Mouse (Mus musculus) CH12.LX (cell line): ENCODE results near the gene Smim27. TPM values are rescaled to one million over a fixed set of nuclear protein-coding genes. Genes with fewer than 3 reads are reported as not detected.

ENCODE experiments used
- DNase-seq: peaks from one replicate; pipeline ENCODE4 v3.0.0-alpha.2; 2013; ENCODE audit errors: extremely low read depth
- H3K27ac ChIP-seq: 2 replicates; pipeline ENCODE4 v1.5.1; 2012; ENCODE audit warnings: low read depth, mild to moderate bottlenecking, control low read depth, moderate library complexity; ENCODE audit not compliant: insufficient read depth
- H3K27me3 ChIP-seq: replicated peaks from 2 replicates; pipeline ENCODE3; 2012; ENCODE audit warnings: inconsistent platforms
- H3K36me3 ChIP-seq, 2 experiments: replicated peaks in 1 of 2; 2 replicates each; pipeline versions ENCODE3 to v1.6.1; 2012; ENCODE audit warnings: inconsistent platforms in 1 of 2, low read length in 1 of 2, mild to moderate bottlenecking in 1 of 2, mixed read lengths in 1 of 2, moderate library complexity in 1 of 2; ENCODE audit not compliant: control insufficient read depth in 1 of 2, insufficient read depth in 1 of 2
- H3K4me1 ChIP-seq, 2 experiments: 2 replicates each; pipeline ENCODE4 v1.6.1; 2012; ENCODE audit warnings: inconsistent platforms in 1 of 2, moderate library complexity in 1 of 2; ENCODE audit not compliant: insufficient read depth in 2 of 2, control insufficient read depth in 1 of 2
- H3K4me2 ChIP-seq: 2 replicates; pipeline ENCODE4 v1.6.1; 2012; ENCODE audit warnings: low read depth, mild to moderate bottlenecking, control low read depth; ENCODE audit not compliant: poor library complexity, insufficient read depth, severe bottlenecking
- H3K4me3 ChIP-seq, 3 experiments: fragments of 150-350 bp in 1 of 3; sonication (generic) in 1 of 3; replicated peaks in 1 of 3; 2 replicates each; pipeline versions ENCODE3 to v1.5.1; 2011 to 2012; ENCODE audit warnings: low read depth in 2 of 3, low read length in 2 of 3, mild to moderate bottlenecking in 2 of 3, moderate library complexity in 2 of 3, control low read depth in 1 of 3, improper control_type of control experiment in 1 of 3, inconsistent platforms in 1 of 3, mixed read lengths in 1 of 3; ENCODE audit not compliant: poor library complexity in 1 of 3
- H3K79me2 ChIP-seq: replicated peaks from 2 replicates; pipeline ENCODE4 v1.6.1; 2012; ENCODE audit warnings: mild to moderate bottlenecking, moderate library complexity; ENCODE audit not compliant: control insufficient read depth, poor library complexity, insufficient read depth, severe bottlenecking; ENCODE audit errors: extremely low read depth
- H3K9ac ChIP-seq: 2 replicates; pipeline ENCODE4 v1.6.1; 2012; ENCODE audit warnings: low read depth, mild to moderate bottlenecking, control low read depth, moderate library complexity; ENCODE audit not compliant: insufficient read depth
- H3K9me3 ChIP-seq: replicated peaks from 2 replicates; pipeline ENCODE3; 2012; ENCODE audit warnings: low read length, inconsistent platforms, mixed read lengths
- BHLHE40 ChIP-seq: IDR thresholded peaks from 2 replicates; pipeline ENCODE4 v1.6.1; 2011; ENCODE audit warnings: mild to moderate bottlenecking, low read depth, low read length, improper control_type of control experiment
- CTCF ChIP-seq, 2 experiments: IDR thresholded peaks in 1 of 2; conservative IDR thresholded peaks in 1 of 2; 2 replicates each; pipeline ENCODE4 v1.5.1; 2011 to 2012; ENCODE audit warnings: low read depth in 2 of 2, low read length in 2 of 2, improper control_type of control experiment in 1 of 2, inconsistent platforms in 1 of 2, mild to moderate bottlenecking in 1 of 2, moderate library complexity in 1 of 2
- E2F4 ChIP-seq: IDR thresholded peaks from 2 replicates; pipeline ENCODE4 v1.6.1; 2011; ENCODE audit warnings: low read depth, low read length, improper control_type of control experiment; ENCODE audit not compliant: insufficient replicate concordance
- ELF1 ChIP-seq: IDR thresholded peaks from 2 replicates; pipeline ENCODE4 v1.6.1; 2014; ENCODE audit warnings: low read depth, mild to moderate bottlenecking, inconsistent platforms, low read length, improper control_type of control experiment
- ETS1 ChIP-seq: conservative IDR thresholded peaks from 2 replicates; pipeline ENCODE4 v1.6.1; 2012; ENCODE audit warnings: low read depth, mild to moderate bottlenecking, inconsistent platforms, low read length, improper control_type of control experiment, moderate library complexity
- GABPA ChIP-seq: IDR thresholded peaks from 2 replicates; pipeline ENCODE4 v1.6.1; 2012; ENCODE audit warnings: low read depth, low read length, improper control_type of control experiment, inconsistent platforms; ENCODE audit not compliant: insufficient replicate concordance
- HCFC1 ChIP-seq: IDR thresholded peaks from 2 replicates; pipeline ENCODE4 v1.6.1; 2012; ENCODE audit warnings: low read depth, mild to moderate bottlenecking, inconsistent platforms, low read length, improper control_type of control experiment
- IRF4 ChIP-seq: IDR thresholded peaks from 2 replicates; pipeline ENCODE4 v1.6.1; 2014; ENCODE audit warnings: low read depth, mild to moderate bottlenecking, inconsistent platforms, low read length, improper control_type of control experiment
- JUN ChIP-seq: IDR thresholded peaks from 2 replicates; pipeline ENCODE4 v1.6.1; 2011; ENCODE audit warnings: low read depth, mild to moderate bottlenecking, low read length, improper control_type of control experiment, moderate library complexity; ENCODE audit not compliant: insufficient read depth
- MAFK ChIP-seq: IDR thresholded peaks from 2 replicates; pipeline ENCODE4 v1.6.1; 2011; ENCODE audit warnings: low read length, improper control_type of control experiment; ENCODE audit not compliant: insufficient replicate concordance
- MAX ChIP-seq: IDR thresholded peaks from 2 replicates; pipeline ENCODE4 v1.6.1; 2011; ENCODE audit warnings: low read length, improper control_type of control experiment
- MAZ ChIP-seq: IDR thresholded peaks from 2 replicates; pipeline ENCODE4 v1.6.1; 2012; ENCODE audit warnings: low read depth, mild to moderate bottlenecking, inconsistent platforms, low read length, improper control_type of control experiment, moderate library complexity
- MXI1 ChIP-seq: IDR thresholded peaks from 2 replicates; pipeline ENCODE4 v1.6.1; 2011; ENCODE audit warnings: mild to moderate bottlenecking, low read depth, low read length, improper control_type of control experiment
- MYC ChIP-seq: IDR thresholded peaks from 2 replicates; pipeline ENCODE4 v1.6.1; 2011; ENCODE audit warnings: low read depth, mild to moderate bottlenecking, improper control_type of control experiment, low read length
- NELFE ChIP-seq: IDR thresholded peaks from 2 replicates; pipeline ENCODE4 v1.6.1; 2011; ENCODE audit warnings: low read depth, low read length, improper control_type of control experiment
- NRF1 ChIP-seq: IDR thresholded peaks from 2 replicates; pipeline ENCODE4 v1.6.1; 2014; ENCODE audit warnings: low read depth, mild to moderate bottlenecking, inconsistent platforms, low read length, improper control_type of control experiment, moderate library complexity
- PAX5 ChIP-seq: IDR thresholded peaks from 2 replicates; pipeline ENCODE4 v1.6.1; 2012; ENCODE audit warnings: low read length, inconsistent platforms, mixed read lengths
- POLR2A ChIP-seq: IDR thresholded peaks from 2 replicates; pipeline ENCODE4 v1.6.1; 2011; ENCODE audit warnings: low read depth, mild to moderate bottlenecking, improper control_type of control experiment, low read length
- POLR2AphosphoS2 ChIP-seq: IDR thresholded peaks from 2 replicates; pipeline ENCODE4 v1.6.1; 2011; ENCODE audit warnings: low read depth, low read length, improper control_type of control experiment
- RAD21 ChIP-seq: IDR thresholded peaks from 2 replicates; pipeline ENCODE4 v1.6.1; 2011; ENCODE audit warnings: low read depth, mild to moderate bottlenecking, low read length, improper control_type of control experiment, moderate library complexity
- SIN3A ChIP-seq: IDR thresholded peaks from 2 replicates; pipeline ENCODE4 v1.6.1; 2012; ENCODE audit warnings: low read length, improper control_type of control experiment, inconsistent platforms
- SMC3 ChIP-seq: IDR thresholded peaks from 2 replicates; pipeline ENCODE4 v1.6.1; 2011; ENCODE audit warnings: low read depth, low read length, improper control_type of control experiment
- TCF12 ChIP-seq: IDR thresholded peaks from 2 replicates; pipeline ENCODE4 v1.6.1; 2014; ENCODE audit warnings: low read depth, mild to moderate bottlenecking, inconsistent platforms, low read length, improper control_type of control experiment
- ZMIZ1 ChIP-seq: IDR thresholded peaks from 2 replicates; pipeline ENCODE4 v1.6.1; 2012; ENCODE audit warnings: low read depth, mild to moderate bottlenecking, inconsistent platforms, low read length, improper control_type of control experiment
- dilution Hi-C: fragments of 300-500 bp; cut with MboI; formaldehyde crosslinking; loops from 2 replicates; pipeline ENCODE4 v1.14.3; 2020; ENCODE audit warnings: low sequenced_read_pairs; ENCODE audit not compliant: extremely low pct_unique_long_range_greater_than_20kb, extremely low pct_ligation_motif_present
- in situ Hi-C: fragments of 300-500 bp; cut with MboI; formaldehyde crosslinking; loops from 3 replicates; pipeline ENCODE4 v1.14.3; 2019; ENCODE audit warnings: low sequenced_read_pairs, low pct_ligation_motif_present, low pct_unique_long_range_greater_than_20kb, mixed read lengths
- polyA plus RNA-seq: library from polyadenylated mRNA; unstranded; fragments of >175 nt; gene quantifications from 2 replicates; pipeline ENCODE4 v1.2.1, GENCODE M21; 2012; ENCODE audit warnings: low read depth; ENCODE audit not compliant: insufficient read length
- total RNA-seq, 2 experiments: library from RNA; depleted of rRNA; stranded (reverse); fragments of 300-350 nt in 1 of 2; fragments of >200 nt in 1 of 2; gene quantifications; 2 replicates each; pipeline ENCODE4 v1.2.3; 2012 to 2014

Gene Smim27
- total and polyA plus RNA-seq, 3 experiments, result 1.6 to 9.7 (median 6.5) TPM

GRCm38 (mm10) chr4:40285582-40285981 lies 16.2 kb downstream of the Smim27 start:
- no peak overlapping the region for H3K9ac ChIP-seq
- H3K79me2 ChIP-seq, result no peaks in the 10 kb centered on the region
- DNase-seq, result peak; percentile 77
- peaks cover 3 to 17% of the 10 kb centered on the region in 2 experiments for H3K4me1 ChIP-seq
- dilution Hi-C loops (no loop called here), in situ Hi-C loops (loop anchor here (10.0 kb wide), 2 partner anchors 141 to 389 kb away; partner anchors contain the start of gene Aco1)
- no peak overlapping the region for H3K4me2 ChIP-seq
- peaks cover 0 to 2% of the 10 kb centered on the region in 2 experiments for H3K36me3 ChIP-seq
- TF ChIP-seq MYC (no peak), SMC3 (peak; percentile 87), HCFC1 (no peak), IRF4 (peak; percentile 30; the same call in 1 of the 2 replicates), RAD21 (peak; percentile 92), NELFE (peak; percentile 23; the same call in 1 of the 2 replicates), CTCF (conservative IDR thresholded peaks at IDR 0.05 in 1 of 2, IDR thresholded peaks at IDR 0.05 in 1 of 2; ENCODE audit: low read depth in 2 of 2, low read length in 2 of 2) (peak; percentile 57 to 90), PAX5 (no peak)
- no peak overlapping the region for H3K4me3 ChIP-seq
- H3K9me3 ChIP-seq, result peaks cover 6% of the 10 kb centered on the region
- no peaks in the 10 kb centered on the region for H3K27me3 ChIP-seq
- H3K27ac ChIP-seq, result no peak overlapping the region

GRCm38 (mm10) chr4:40287415-40287814 lies 18.0 kb downstream of the Smim27 start:
- Histone ChIP-seq H3K27ac (no peak overlapping the region; the same call in 1 of the 2 replicates), H3K79me2 (no peaks in the 10 kb centered on the region), H3K27me3 (no peaks in the 10 kb centered on the region), H3K4me2 (peak overlapping the region; percentile 78; the same call in 1 of the 2 replicates), H3K9me3 (peaks cover 7% of the 10 kb centered on the region), H3K4me1 (peaks cover 3 to 17% of the 10 kb centered on the region in 2 experiments), H3K4me3 (peak overlapping the region in 2 of 3 experiments; percentile 16 to 29), H3K36me3 (no peaks in the 10 kb centered on the region), H3K9ac (peak overlapping the region; percentile 45; the same call in 1 of the 2 replicates)
- peak; percentile 34; the same call in 1 of the 2 replicates for TF ChIP-seq POLR2A
- no peak for TF ChIP-seq E2F4
- no peak for TF ChIP-seq BHLHE40
- no peak for TF ChIP-seq TCF12
- TF ChIP-seq CTCF (conservative IDR thresholded peaks at IDR 0.05 in 1 of 2, IDR thresholded peaks at IDR 0.05 in 1 of 2; ENCODE audit: low read depth in 2 of 2, low read length in 2 of 2), result peak in 1 of 2 experiments; percentile 47; a peak in 2 of 4 replicates
- peak; percentile 22; the same call in 1 of the 2 replicates for TF ChIP-seq IRF4
- peak; percentile 70 for DNase-seq
- dilution Hi-C loops (no loop called here), in situ Hi-C loops (loop anchor here (10.0 kb wide), 2 partner anchors 143 to 387 kb away; partner anchors contain the start of gene Aco1)

GRCm38 (mm10) chr4:40289046-40289445 lies 19.7 kb downstream of the Smim27 start:
- Histone ChIP-seq H3K9me3 (peaks cover 10% of the 10 kb centered on the region), H3K4me1 (peaks cover 3 to 17% of the 10 kb centered on the region in 2 experiments), H3K27me3 (no peaks in the 10 kb centered on the region), H3K4me3 (no peak overlapping the region), H3K27ac (no peak overlapping the region), H3K9ac (no peak overlapping the region), H3K4me2 (no peak overlapping the region), H3K36me3 (no peaks in the 10 kb centered on the region), H3K79me2 (no peaks in the 10 kb centered on the region)
- no peak for DNase-seq
- dilution Hi-C loops (no loop called here), in situ Hi-C loops (loop anchor here (10.0 kb wide), 2 partner anchors 144 to 386 kb away; partner anchors contain the start of gene Aco1)
- TF ChIP-seq HCFC1 (no peak), CTCF (conservative IDR thresholded peaks at IDR 0.05 in 1 of 2, IDR thresholded peaks at IDR 0.05 in 1 of 2; ENCODE audit: low read depth in 2 of 2, low read length in 2 of 2) (no peak), E2F4 (no peak), MAX (no peak), JUN (no peak), ETS1 (no peak), MXI1 (no peak), IRF4 (no peak), MAFK (no peak), MYC (no peak), TCF12 (no peak), POLR2A (no peak), NRF1 (no peak), PAX5 (no peak), MAZ (no peak), SIN3A (no peak), ELF1 (no peak), ZMIZ1 (no peak), GABPA (no peak), POLR2AphosphoS2 (no peak)
